Mouse (Mus musculus) forebrain, embryonic 13.5 days (tissue): Measurements from ENCODE around the gene Pigk. TPM values are rescaled to one million over a fixed set of nuclear protein-coding genes. Genes with fewer than 3 reads are reported as not detected.
A peak's percentile ranks its signal among the peaks of the same experiment; 100 is the strongest.

ENCODE experiments used
- ATAC-seq: fragments of 200-750 bp; cut with Nextera tagmentation; 2 replicates; pipeline ENCODE4 v1.8.0; 2017
- H3K27ac ChIP-seq: fragments of 300-500 bp; sonication (generic); 2 replicates; pipeline ENCODE4 v1.5.1; 2015; ENCODE audit warnings: inconsistent platforms, mild to moderate bottlenecking, moderate library complexity
- H3K27me3 ChIP-seq: fragments of 300-500 bp; sonication (generic); 2 replicates; pipeline ENCODE4 v1.6.1; 2015; ENCODE audit warnings: mild to moderate bottlenecking, inconsistent platforms
- H3K36me3 ChIP-seq: fragments of 300-500 bp; sonication (generic); 2 replicates; pipeline ENCODE4 v1.6.1; 2015; ENCODE audit warnings: mild to moderate bottlenecking, inconsistent platforms; ENCODE audit not compliant: poor library complexity, severe bottlenecking
- H3K4me1 ChIP-seq: fragments of 300-500 bp; sonication (generic); 2 replicates; pipeline ENCODE4 v1.6.1; 2015; ENCODE audit warnings: inconsistent platforms
- H3K4me2 ChIP-seq: fragments of 300-500 bp; sonication (generic); 2 replicates; pipeline ENCODE4 v1.6.1; 2015; ENCODE audit warnings: inconsistent platforms, mild to moderate bottlenecking, moderate library complexity
- H3K4me3 ChIP-seq: fragments of 300-500 bp; sonication (generic); 2 replicates; pipeline ENCODE4 v1.5.1; 2015; ENCODE audit warnings: mild to moderate bottlenecking, inconsistent platforms
- H3K9ac ChIP-seq: fragments of 300-500 bp; sonication (generic); 2 replicates; pipeline ENCODE4 v1.6.1; 2015; ENCODE audit warnings: mild to moderate bottlenecking, inconsistent platforms
- H3K9me3 ChIP-seq: fragments of 300-500 bp; sonication (generic); replicated peaks from 2 replicates; pipeline ENCODE4 v1.6.1; 2016; ENCODE audit warnings: inconsistent platforms
- WGBS: fragments of 180-500 bp; shearing (Covaris S2); methylation state at CpG from one replicate; pipeline ENCODE4 v1.1.7; 2015; 5-methylcytosine and 5-hydroxymethylcytosine counted together
- polyA plus RNA-seq: library from polyadenylated mRNA; unstranded; fragments of >200 nt; fragmentation: Nextera tagmentation; extraction: Ambion mirVana; gene quantifications from 2 replicates; pipeline ENCODE4 v1.2.1, GENCODE M21; 2015

The Pigk gene
- polyA plus RNA-seq, 1 experiment from 2014 or later: 29.0 TPM

GRCm38 (mm10) chr3:152821202-152821601, 107.3 kb downstream of the Pigk start:
- no peaks in the 10 kb centered on the region; the same call in 1 of the 2 replicates for H3K36me3 ChIP-seq
- no peaks in the 10 kb centered on the region for H3K9me3 ChIP-seq
- H3K4me3 ChIP-seq: no peak overlapping the region
- WGBS: 61% methylated on average over 14 of the region's 14 CpGs
- ATAC-seq: no peak
- H3K27me3 ChIP-seq: no peaks in the 10 kb centered on the region
- H3K27ac ChIP-seq: no peak overlapping the region
- no peak overlapping the region for H3K9ac ChIP-seq
- no peak overlapping the region for H3K4me2 ChIP-seq
- H3K4me1 ChIP-seq: 0 out of 2 replicates have a peak, but pooled peaks cover 4% of the 10 kb centered on the region

GRCm38 (mm10) chr3:152831377-152831776, 117.5 kb downstream of the Pigk start:
- no peaks in the 10 kb centered on the region for H3K4me1 ChIP-seq
- no peak overlapping the region for H3K9ac ChIP-seq
- H3K27me3 ChIP-seq: no peaks in the 10 kb centered on the region

GRCm38 (mm10) chr3:152831974-152832373, 118.1 kb downstream of the Pigk start:
- ATAC-seq: no peak
- WGBS: 90% methylated on average over 9 of the region's 9 CpGs
- H3K27ac ChIP-seq: no peak overlapping the region
- H3K36me3 ChIP-seq: no peaks in the 10 kb centered on the region
- no peak overlapping the region for H3K9ac ChIP-seq
- no peaks in the 10 kb centered on the region for H3K9me3 ChIP-seq
- H3K4me3 ChIP-seq: no peak overlapping the region
- H3K4me2 ChIP-seq: no peak overlapping the region
- no peaks in the 10 kb centered on the region for H3K27me3 ChIP-seq
- no peaks in the 10 kb centered on the region for H3K4me1 ChIP-seq

More at GRCm38 (mm10) chr3:152831377-152831776, 117.5 kb downstream of the Pigk start:
- Histone ChIP-seq H3K4me3 (no peak overlapping the region), H3K9me3 (no peaks in the 10 kb centered on the region), H3K4me2 (no peak overlapping the region), H3K36me3 (no peaks in the 10 kb centered on the region), H3K27ac (no peak overlapping the region)
- ATAC-seq: no peak
- 86% methylated on average over 3 of the region's 3 CpGs for WGBS

GRCm38 (mm10) chr3:152832436-152832835, 118.5 kb downstream of the Pigk start:
- Histone ChIP-seq H3K4me1 (no peaks in the 10 kb centered on the region), H3K4me2 (no peak overlapping the region), H3K27me3 (no peaks in the 10 kb centered on the region), H3K9me3 (no peaks in the 10 kb centered on the region), H3K9ac (no peak overlapping the region), H3K36me3 (no peaks in the 10 kb centered on the region), H3K27ac (no peak overlapping the region), H3K4me3 (no peak overlapping the region)
- WGBS: 93% methylated on average over 4 of the region's 4 CpGs
- ATAC-seq: no peak

GRCm38 (mm10) chr3:152837407-152837806, 123.5 kb downstream of the Pigk start:
- no peak overlapping the region for H3K9ac ChIP-seq

GRCm38 (mm10) chr3:152837938-152838337, 124.0 kb downstream of the Pigk start:
- no peak; the same call in 1 of the 2 replicates for ATAC-seq
- WGBS: 64% methylated on average over 1 of the region's 1 CpGs

More at GRCm38 (mm10) chr3:152837407-152837806, 123.5 kb downstream of the Pigk start:
- H3K9me3 ChIP-seq: no peaks in the 10 kb centered on the region
- H3K4me3 ChIP-seq: no peak overlapping the region
- H3K27me3 ChIP-seq: no peaks in the 10 kb centered on the region
- H3K4me2 ChIP-seq: no peak overlapping the region
- H3K27ac ChIP-seq: no peak overlapping the region
- no peaks in the 10 kb centered on the region for H3K4me1 ChIP-seq
- ATAC-seq: no peak
- H3K36me3 ChIP-seq: no peaks in the 10 kb centered on the region
- 66% methylated on average over 2 of the region's 2 CpGs for WGBS

GRCm38 (mm10) chr3:152841264-152841663, 127.4 kb downstream of the Pigk start:
- no peak for ATAC-seq
- Histone ChIP-seq H3K27ac (no peak overlapping the region), H3K9ac (no peak overlapping the region), H3K27me3 (no peaks in the 10 kb centered on the region), H3K36me3 (no peaks in the 10 kb centered on the region), H3K4me1 (no peaks in the 10 kb centered on the region), H3K4me2 (no peak overlapping the region), H3K9me3 (no peaks in the 10 kb centered on the region), H3K4me3 (no peak overlapping the region)
- WGBS: 87% methylated on average over 6 of the region's 6 CpGs

More at GRCm38 (mm10) chr3:152837938-152838337, 124.0 kb downstream of the Pigk start:
- Histone ChIP-seq H3K4me3 (no peak overlapping the region), H3K27me3 (no peaks in the 10 kb centered on the region), H3K4me2 (no peak overlapping the region), H3K9ac (no peak overlapping the region), H3K36me3 (no peaks in the 10 kb centered on the region), H3K27ac (no peak overlapping the region), H3K4me1 (no peaks in the 10 kb centered on the region), H3K9me3 (no peaks in the 10 kb centered on the region)

- no peaks in the 10 kb centered on the region for H3K9me3 ChIP-seq
- ATAC-seq: no peak
- H3K4me2 ChIP-seq: no peak overlapping the region
- H3K27me3 ChIP-seq: no peaks in the 10 kb centered on the region
- H3K9ac ChIP-seq: no peak overlapping the region
- no peak overlapping the region for H3K27ac ChIP-seq
- no peaks in the 10 kb centered on the region for H3K4me1 ChIP-seq
- H3K36me3 ChIP-seq: no peaks in the 10 kb centered on the region
- no peak overlapping the region for H3K4me3 ChIP-seq
- WGBS: 46% methylated on average over 3 of the region's 3 CpGs
These were observed 128.7 kb downstream of the Pigk start for GRCm38 (mm10) chr3:152842648-152843047.

GRCm38 (mm10) chr3:152843925-152844324, 130.0 kb downstream of the Pigk start:
- ATAC-seq: no peak
- Histone ChIP-seq H3K4me1 (no peaks in the 10 kb centered on the region), H3K36me3 (no peaks in the 10 kb centered on the region)

GRCm38 (mm10) chr3:152855006-152855614, 141.2 kb downstream of the Pigk start:
- H3K4me1 ChIP-seq: peaks cover 6% of the 10 kb centered on the region; the same call in 1 of the 2 replicates
- no peak overlapping the region for H3K27ac ChIP-seq
- H3K9ac ChIP-seq: no peak overlapping the region
- H3K27me3 ChIP-seq: no peaks in the 10 kb centered on the region
- H3K4me2 ChIP-seq: no peak overlapping the region
- H3K9me3 ChIP-seq: no peaks in the 10 kb centered on the region
- H3K36me3 ChIP-seq: no peaks in the 10 kb centered on the region
- 70% methylated on average over 12 of the region's 12 CpGs for whole genome bisulfite sequencing
- no peak overlapping the region for H3K4me3 ChIP-seq
- ATAC-seq: no peak

More at GRCm38 (mm10) chr3:152843925-152844324, 130.0 kb downstream of the Pigk start:
- Histone ChIP-seq H3K4me3 (no peak overlapping the region), H3K27me3 (no peaks in the 10 kb centered on the region), H3K27ac (no peak overlapping the region; the same call in 1 of the 2 replicates), H3K4me2 (no peak overlapping the region), H3K9me3 (no peaks in the 10 kb centered on the region), H3K9ac (no peak overlapping the region)

- Histone ChIP-seq H3K27me3 (no peaks in the 10 kb centered on the region), H3K4me2 (no peak overlapping the region), H3K27ac (no peak overlapping the region), H3K36me3 (no peaks in the 10 kb centered on the region), H3K9me3 (no peaks in the 10 kb centered on the region), H3K4me1 (peaks cover 6% of the 10 kb centered on the region; the same call in 1 of the 2 replicates), H3K4me3 (no peak overlapping the region), H3K9ac (no peak overlapping the region)
- 65% methylated on average over 10 of the region's 10 CpGs for WGBS
- peak; percentile 31; the same call in 1 of the 2 replicates for ATAC-seq
These were observed 142.2 kb downstream of the Pigk start for GRCm38 (mm10) chr3:152856095-152856494.

GRCm38 (mm10) chr3:152861450-152861849, 147.6 kb downstream of the Pigk start:
- Histone ChIP-seq H3K4me3 (no peak overlapping the region), H3K36me3 (no peaks in the 10 kb centered on the region), H3K27me3 (no peaks in the 10 kb centered on the region), H3K9ac (no peak overlapping the region), H3K9me3 (0 out of 2 replicates have a peak, but pooled peaks cover 6% of the 10 kb centered on the region), H3K4me1 (0 out of 2 replicates have a peak, but pooled peaks cover under 1% of the 10 kb centered on the region), H3K27ac (no peak overlapping the region), H3K4me2 (no peak overlapping the region)
- ATAC-seq: no peak
- WGBS: 87% methylated on average over 4 of the region's 4 CpGs

GRCm38 (mm10) chr3:152861978-152862377, 148.1 kb downstream of the Pigk start:
- H3K4me3 ChIP-seq: no peak overlapping the region
- 59% methylated on average over 1 of the region's 1 CpGs for WGBS
- no peak overlapping the region for H3K27ac ChIP-seq
- ATAC-seq: no peak
- no peak overlapping the region for H3K4me2 ChIP-seq
- no peaks in the 10 kb centered on the region for H3K4me1 ChIP-seq
- no peaks in the 10 kb centered on the region for H3K27me3 ChIP-seq
- 0 out of 2 replicates have a peak, but pooled peaks cover 6% of the 10 kb centered on the region for H3K9me3 ChIP-seq
- H3K36me3 ChIP-seq: no peaks in the 10 kb centered on the region
- no peak overlapping the region for H3K9ac ChIP-seq
